Mouse (Mus musculus): ENCODE results near the gene Usp29. TPM values are rescaled to one million over a fixed set of nuclear protein-coding genes. Genes with fewer than 3 reads are reported as not detected.

The Usp29 gene
- polyA plus RNA-seq, 1 experiment from 2014 or later: 41.5 TPM

GRCm38 (mm10) chr7:6918267-6918666 is 187.9 kb downstream of the Usp29 start:
- Histone ChIP-seq H3K4me1 (ENCODE audit: control insufficient read depth, insufficient read depth, low read length) (peaks cover 10% of the 10 kb centered on the region), H3K27ac (ENCODE audit: low read depth, low read length) (no peak overlapping the region), H3K9ac (replicated peaks; ENCODE audit: low read depth, low read length) (no peak overlapping the region), H3K4me2 (ENCODE audit: low read depth, low read length) (no peak overlapping the region), H3K27me3 (ENCODE audit: control insufficient read depth, insufficient read depth, low read length) (no peaks in the 10 kb centered on the region), H3K4me3 (ENCODE audit: low read depth, low read length) (no peak overlapping the region), H3K36me3 (ENCODE audit: control insufficient read depth, insufficient read depth, low read length) (no peaks in the 10 kb centered on the region), H3K9me3 (ENCODE audit: control insufficient read depth, low read length) (no peaks in the 10 kb centered on the region)
- peak; percentile 76 for ATAC-seq (ENCODE audit: low read depth)
- 10% methylated on average over 10 of the region's 10 CpGs for WGBS

- WGBS: 94% methylated on average over 1 of the region's 1 CpGs
- peak; percentile 7 for ATAC-seq (ENCODE audit: low read depth)
- Histone ChIP-seq H3K27ac (ENCODE audit: low read depth, low read length) (no peak overlapping the region), H3K4me2 (ENCODE audit: low read depth, low read length) (no peak overlapping the region), H3K9me3 (ENCODE audit: control insufficient read depth, low read length) (no peaks in the 10 kb centered on the region), H3K36me3 (ENCODE audit: control insufficient read depth, insufficient read depth, low read length) (no peaks in the 10 kb centered on the region), H3K4me1 (ENCODE audit: control insufficient read depth, insufficient read depth, low read length) (0 out of 2 replicates have a peak, but pooled peaks cover under 1% of the 10 kb centered on the region), H3K4me3 (ENCODE audit: low read depth, low read length) (no peak overlapping the region), H3K9ac (replicated peaks; ENCODE audit: low read depth, low read length) (no peak overlapping the region), H3K27me3 (ENCODE audit: control insufficient read depth, insufficient read depth, low read length) (no peaks in the 10 kb centered on the region)
Observed at GRCm38 (mm10) chr7:6919131-6919870, 188.9 kb downstream of the Usp29 start.

GRCm38 (mm10) chr7:6923515-6923914 is 193.1 kb downstream of the Usp29 start:
- no peak overlapping the region for H3K4me3 ChIP-seq (ENCODE audit: low read depth, low read length)
- ATAC-seq (ENCODE audit: low read depth): peak; percentile 47; the same call in 1 of the 2 replicates
- H3K4me2 ChIP-seq (ENCODE audit: low read depth, low read length): no peak overlapping the region
- H3K36me3 ChIP-seq (ENCODE audit: control insufficient read depth, insufficient read depth, low read length): no peaks in the 10 kb centered on the region
- no peak overlapping the region for H3K9ac ChIP-seq (replicated peaks; ENCODE audit: low read depth, low read length)
- no peaks in the 10 kb centered on the region for H3K27me3 ChIP-seq (ENCODE audit: control insufficient read depth, insufficient read depth, low read length)
- 95% methylated on average over 3 of the region's 3 CpGs for WGBS
- no peak overlapping the region for H3K27ac ChIP-seq (ENCODE audit: low read depth, low read length)
- no peaks in the 10 kb centered on the region for H3K4me1 ChIP-seq (ENCODE audit: control insufficient read depth, insufficient read depth, low read length)
- H3K9me3 ChIP-seq (ENCODE audit: control insufficient read depth, low read length): no peaks in the 10 kb centered on the region

DNA sequence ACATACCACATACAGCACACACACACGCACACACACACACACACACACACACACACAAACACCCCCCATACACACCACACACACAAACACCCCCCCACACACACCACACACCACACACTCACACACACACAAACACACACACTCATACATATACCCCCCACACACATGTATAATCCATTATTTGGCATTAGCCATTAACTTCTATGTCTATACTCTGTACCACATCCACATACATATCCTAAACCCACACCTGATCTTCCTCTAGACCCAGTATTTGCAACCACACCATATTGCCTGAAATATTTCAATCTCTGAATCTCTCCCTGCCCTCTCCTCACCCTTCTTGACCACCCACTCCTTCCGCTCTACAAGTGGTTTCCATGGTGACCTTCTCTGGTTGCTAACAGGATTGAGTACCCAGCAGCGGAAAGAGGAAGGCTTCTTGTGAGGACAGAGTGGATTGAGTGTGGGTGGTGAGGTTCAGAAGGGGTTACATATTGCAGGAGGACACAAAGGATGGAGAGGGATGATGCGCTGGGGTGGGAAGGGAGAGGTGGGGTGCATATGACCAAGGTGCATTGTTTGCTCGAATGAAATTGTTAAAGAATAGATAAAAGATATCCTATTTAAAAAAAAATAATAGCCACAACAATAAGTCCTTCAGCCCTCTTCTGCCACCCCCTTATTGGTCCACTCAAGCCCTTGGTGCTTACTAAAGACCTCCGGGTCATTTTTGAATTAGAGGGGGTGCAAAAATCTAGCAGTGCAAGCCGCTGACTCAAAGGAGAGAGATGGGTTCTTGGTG is 195.8 kb downstream of the Usp29 start:
- H3K9ac ChIP-seq (replicated peaks; ENCODE audit: low read depth, low read length): no peak overlapping the region
- no peaks in the 10 kb centered on the region for H3K9me3 ChIP-seq (ENCODE audit: control insufficient read depth, low read length)
- ATAC-seq (ENCODE audit: low read depth): no peak
- no peak overlapping the region for H3K4me2 ChIP-seq (ENCODE audit: low read depth, low read length)
- H3K27me3 ChIP-seq (ENCODE audit: control insufficient read depth, insufficient read depth, low read length): no peaks in the 10 kb centered on the region
- H3K27ac ChIP-seq (ENCODE audit: low read depth, low read length): no peak overlapping the region
- H3K36me3 ChIP-seq (ENCODE audit: control insufficient read depth, insufficient read depth, low read length): no peaks in the 10 kb centered on the region
- no peak overlapping the region for H3K4me3 ChIP-seq (ENCODE audit: low read depth, low read length)
- WGBS: 51% methylated on average over 7 of the region's 7 CpGs
- H3K4me1 ChIP-seq (ENCODE audit: control insufficient read depth, insufficient read depth, low read length): no peaks in the 10 kb centered on the region

GRCm38 (mm10) chr7:6926731-6926995 is 196.3 kb downstream of the Usp29 start:
- WGBS: 54% methylated on average over 4 of the region's 4 CpGs
- H3K4me1 ChIP-seq (ENCODE audit: control insufficient read depth, insufficient read depth, low read length): no peaks in the 10 kb centered on the region
- no peaks in the 10 kb centered on the region for H3K9me3 ChIP-seq (ENCODE audit: control insufficient read depth, low read length)
- H3K4me2 ChIP-seq (ENCODE audit: low read depth, low read length): no peak overlapping the region
- H3K27ac ChIP-seq (ENCODE audit: low read depth, low read length): no peak overlapping the region
- no peaks in the 10 kb centered on the region for H3K36me3 ChIP-seq (ENCODE audit: control insufficient read depth, insufficient read depth, low read length)
- H3K27me3 ChIP-seq (ENCODE audit: control insufficient read depth, insufficient read depth, low read length): no peaks in the 10 kb centered on the region
- no peak overlapping the region for H3K9ac ChIP-seq (replicated peaks; ENCODE audit: low read depth, low read length)
- no peak for ATAC-seq (ENCODE audit: low read depth)
- H3K4me3 ChIP-seq (ENCODE audit: low read depth, low read length): no peak overlapping the region

- no peak overlapping the region for H3K4me3 ChIP-seq (ENCODE audit: low read depth, low read length)
- H3K4me2 ChIP-seq (ENCODE audit: low read depth, low read length): no peak overlapping the region
- no peak overlapping the region for H3K9ac ChIP-seq (replicated peaks; ENCODE audit: low read depth, low read length)
- no peaks in the 10 kb centered on the region for H3K27me3 ChIP-seq (ENCODE audit: control insufficient read depth, insufficient read depth, low read length)
- WGBS: 59% methylated on average over 2 of the region's 2 CpGs
- no peaks in the 10 kb centered on the region for H3K36me3 ChIP-seq (ENCODE audit: control insufficient read depth, insufficient read depth, low read length)
- no peaks in the 10 kb centered on the region for H3K4me1 ChIP-seq (ENCODE audit: control insufficient read depth, insufficient read depth, low read length)
- no peak overlapping the region for H3K27ac ChIP-seq (ENCODE audit: low read depth, low read length)
- ATAC-seq (ENCODE audit: low read depth): no peak
- H3K9me3 ChIP-seq (ENCODE audit: control insufficient read depth, low read length): no peaks in the 10 kb centered on the region
Observed at GRCm38 (mm10) chr7:6929286-6929685, 198.9 kb downstream of the Usp29 start.

GRCm38 (mm10) chr7:6934741-6935140 is 204.4 kb downstream of the Usp29 start:
- ATAC-seq (ENCODE audit: low read depth): no peak
- no peak overlapping the region for H3K4me2 ChIP-seq (ENCODE audit: low read depth, low read length)
- H3K36me3 ChIP-seq (ENCODE audit: control insufficient read depth, insufficient read depth, low read length): no peaks in the 10 kb centered on the region
- H3K27ac ChIP-seq (ENCODE audit: low read depth, low read length): no peak overlapping the region
- no peaks in the 10 kb centered on the region for H3K9me3 ChIP-seq (ENCODE audit: control insufficient read depth, low read length)
- H3K4me3 ChIP-seq (ENCODE audit: low read depth, low read length): no peak overlapping the region
- WGBS: 50% methylated on average over 5 of the region's 5 CpGs
- H3K9ac ChIP-seq (replicated peaks; ENCODE audit: low read depth, low read length): no peak overlapping the region
- no peaks in the 10 kb centered on the region for H3K4me1 ChIP-seq (ENCODE audit: control insufficient read depth, insufficient read depth, low read length)
- no peaks in the 10 kb centered on the region for H3K27me3 ChIP-seq (ENCODE audit: control insufficient read depth, insufficient read depth, low read length)

GRCm38 (mm10) chr7:6937040-6937439 is 206.7 kb downstream of the Usp29 start:
- ATAC-seq (ENCODE audit: low read depth): peak; percentile 79
- Histone ChIP-seq H3K36me3 (ENCODE audit: control insufficient read depth, insufficient read depth, low read length) (no peaks in the 10 kb centered on the region), H3K4me1 (ENCODE audit: control insufficient read depth, insufficient read depth, low read length) (no peaks in the 10 kb centered on the region), H3K9ac (replicated peaks; ENCODE audit: low read depth, low read length) (no peak overlapping the region), H3K9me3 (ENCODE audit: control insufficient read depth, low read length) (no peaks in the 10 kb centered on the region), H3K4me3 (ENCODE audit: low read depth, low read length) (no peak overlapping the region), H3K4me2 (ENCODE audit: low read depth, low read length) (no peak overlapping the region), H3K27ac (ENCODE audit: low read depth, low read length) (no peak overlapping the region), H3K27me3 (ENCODE audit: control insufficient read depth, insufficient read depth, low read length) (no peaks in the 10 kb centered on the region)
- 44% methylated on average over 11 of the region's 11 CpGs for WGBS

GRCm38 (mm10) chr7:6940761-6941231 is 210.4 kb downstream of the Usp29 start:
- 22% methylated on average over 16 of the region's 16 CpGs for WGBS
- peak; percentile 75 for ATAC-seq (ENCODE audit: low read depth)
- H3K27ac ChIP-seq (ENCODE audit: low read depth, low read length): no peak overlapping the region

More at GRCm38 (mm10) chr7:6940761-6941231, 210.4 kb downstream of the Usp29 start:
- Histone ChIP-seq H3K27me3 (ENCODE audit: control insufficient read depth, insufficient read depth, low read length) (no peaks in the 10 kb centered on the region), H3K4me3 (ENCODE audit: low read depth, low read length) (no peak overlapping the region), H3K9me3 (ENCODE audit: control insufficient read depth, low read length) (no peaks in the 10 kb centered on the region), H3K9ac (replicated peaks; ENCODE audit: low read depth, low read length) (no peak overlapping the region), H3K36me3 (ENCODE audit: control insufficient read depth, insufficient read depth, low read length) (no peaks in the 10 kb centered on the region), H3K4me1 (ENCODE audit: control insufficient read depth, insufficient read depth, low read length) (no peaks in the 10 kb centered on the region), H3K4me2 (ENCODE audit: low read depth, low read length) (peak overlapping the region; percentile 37; the same call in 1 of the 2 replicates)
